Mouse (Mus musculus) testis, adult 2 months (tissue): ENCODE measurements around the gene Chl1. TPM values are rescaled to one million over a fixed set of nuclear protein-coding genes. Genes with fewer than 3 reads are reported as not detected.

Experiments used
- H3K27ac ChIP-seq: fragments of 200-500 bp; 2 replicates; pipeline ENCODE4 v1.5.1; 2012; ENCODE audit warnings: low read depth, low read length; ENCODE audit not compliant: control insufficient read depth, insufficient read depth
- H3K27me3 ChIP-seq: fragments of 200-500 bp; 2 replicates; pipeline ENCODE4 v1.6.1; 2012; ENCODE audit warnings: mild to moderate bottlenecking, low read length, moderate library complexity; ENCODE audit not compliant: control insufficient read depth, insufficient read depth
- H3K36me3 ChIP-seq: fragments of 200-500 bp; 2 replicates; pipeline ENCODE4 v1.6.1; 2012; ENCODE audit warnings: mild to moderate bottlenecking, low read length; ENCODE audit not compliant: control insufficient read depth, insufficient read depth
- H3K4me1 ChIP-seq: fragments of 200-500 bp; 2 replicates; pipeline ENCODE4 v1.6.1; 2012; ENCODE audit warnings: low read length; ENCODE audit not compliant: control insufficient read depth, insufficient read depth
- H3K4me3 ChIP-seq: fragments of 200-500 bp; 2 replicates; pipeline ENCODE4 v1.5.1; 2012; ENCODE audit warnings: low read depth, mild to moderate bottlenecking, low read length, moderate library complexity, mixed read lengths; ENCODE audit not compliant: control insufficient read depth
- CTCF ChIP-seq: fragments of 200-500 bp; IDR thresholded peaks from 2 replicates; pipeline ENCODE4 v1.5.1; 2012; ENCODE audit warnings: low read depth, mild to moderate bottlenecking, inconsistent platforms, low read length, moderate library complexity; ENCODE audit not compliant: control insufficient read depth, insufficient read depth, insufficient replicate concordance
- POLR2A ChIP-seq: fragments of 200-500 bp; IDR thresholded peaks from 2 replicates; pipeline ENCODE4 v1.6.1; 2012; ENCODE audit warnings: low read depth, mild to moderate bottlenecking, inconsistent platforms, low read length, moderate library complexity; ENCODE audit not compliant: control insufficient read depth
- polyA plus RNA-seq: library from polyadenylated mRNA; depleted of rRNA; stranded (reverse); fragments of >200 nt; gene quantifications from 2 replicates; pipeline ENCODE4 v1.2.3, GENCODE M21; 2012

The Chl1 gene
- polyA plus RNA-seq, 1 experiment: 192 TPM

DNA sequence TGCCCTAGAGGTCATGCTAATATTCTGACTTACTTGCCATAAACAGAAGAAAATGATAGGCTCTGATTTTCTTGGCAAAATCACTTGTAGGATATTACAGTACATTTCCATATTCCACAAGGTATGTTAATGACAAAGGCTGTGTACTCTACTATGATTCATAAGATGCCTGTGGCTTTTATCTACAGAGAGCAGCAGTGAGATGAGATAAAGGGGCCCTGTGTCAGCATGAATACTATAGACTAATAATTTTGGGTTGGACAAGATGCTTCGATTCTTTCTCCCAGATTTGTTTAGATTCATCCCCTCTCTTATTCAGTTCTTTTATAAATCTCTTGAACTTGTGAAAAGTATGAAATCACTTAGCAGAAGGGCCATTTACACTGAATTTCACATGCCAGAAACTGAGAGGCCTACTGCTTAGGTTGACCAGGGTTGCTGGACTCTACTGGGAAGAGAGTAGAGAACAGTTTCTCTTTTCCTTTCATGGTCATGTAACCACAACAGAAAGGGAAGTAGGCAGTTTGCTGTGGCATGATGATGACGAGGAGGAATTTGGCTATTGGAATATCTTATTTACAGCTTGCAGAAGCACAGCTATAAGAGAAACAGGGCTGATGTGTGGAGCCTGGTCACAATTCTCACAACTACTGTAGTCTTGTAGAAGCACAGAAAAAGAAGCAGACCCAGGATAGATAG lies 15.1 kb downstream of the Chl1 start:
- no peak overlapping the region for H3K27ac ChIP-seq
- TF ChIP-seq CTCF: no peak
- no peak for TF ChIP-seq POLR2A
- no peaks in the 10 kb centered on the region for H3K27me3 ChIP-seq
- H3K4me3 ChIP-seq: no peak overlapping the region
- no peaks in the 10 kb centered on the region for H3K36me3 ChIP-seq
- H3K4me1 ChIP-seq: no peaks in the 10 kb centered on the region

GRCm38 (mm10) chr6:103526945-103527777 lies 16.8 kb downstream of the Chl1 start:
- Histone ChIP-seq H3K27me3 (no peaks in the 10 kb centered on the region), H3K4me1 (no peaks in the 10 kb centered on the region)

DNA sequence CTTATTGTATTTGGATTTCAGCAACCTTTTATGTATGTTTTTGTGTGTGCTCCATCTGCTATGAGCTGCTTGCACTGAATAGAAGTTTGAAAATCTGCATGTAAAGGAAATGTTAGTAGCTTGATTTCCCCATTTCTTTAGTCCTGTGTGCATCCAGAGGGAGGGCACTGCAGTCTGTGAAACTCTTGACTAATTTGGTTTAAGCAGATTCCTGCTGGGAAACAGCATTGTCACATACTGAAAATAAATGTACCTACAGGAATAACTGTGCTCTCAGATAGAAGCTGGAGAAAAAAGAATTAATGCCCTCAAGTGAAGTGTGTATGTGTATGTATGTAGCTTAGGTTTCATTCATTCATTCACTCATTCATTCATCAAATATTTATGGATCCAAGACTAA lies 22.7 kb downstream of the Chl1 start:
- TF ChIP-seq CTCF: no peak
- TF ChIP-seq POLR2A: no peak
- Histone ChIP-seq H3K4me1 (no peaks in the 10 kb centered on the region), H3K36me3 (no peaks in the 10 kb centered on the region)

More at GRCm38 (mm10) chr6:103526945-103527777, 16.8 kb downstream of the Chl1 start:
- Histone ChIP-seq H3K36me3 (no peaks in the 10 kb centered on the region), H3K27ac (no peak overlapping the region), H3K4me3 (no peak overlapping the region)
- TF ChIP-seq CTCF: no peak
- TF ChIP-seq POLR2A: no peak

GRCm38 (mm10) chr6:103534027-103534426 lies 23.6 kb downstream of the Chl1 start:
- Histone ChIP-seq H3K27ac (no peak overlapping the region), H3K4me3 (no peak overlapping the region), H3K4me1 (no peaks in the 10 kb centered on the region), H3K27me3 (no peaks in the 10 kb centered on the region), H3K36me3 (no peaks in the 10 kb centered on the region)
- TF ChIP-seq POLR2A (no peak), CTCF (no peak)

More for the DNA sequence above, 22.7 kb downstream of the Chl1 start:
- H3K4me3 ChIP-seq: no peak overlapping the region
- H3K27me3 ChIP-seq: no peaks in the 10 kb centered on the region
- no peak overlapping the region for H3K27ac ChIP-seq

DNA sequence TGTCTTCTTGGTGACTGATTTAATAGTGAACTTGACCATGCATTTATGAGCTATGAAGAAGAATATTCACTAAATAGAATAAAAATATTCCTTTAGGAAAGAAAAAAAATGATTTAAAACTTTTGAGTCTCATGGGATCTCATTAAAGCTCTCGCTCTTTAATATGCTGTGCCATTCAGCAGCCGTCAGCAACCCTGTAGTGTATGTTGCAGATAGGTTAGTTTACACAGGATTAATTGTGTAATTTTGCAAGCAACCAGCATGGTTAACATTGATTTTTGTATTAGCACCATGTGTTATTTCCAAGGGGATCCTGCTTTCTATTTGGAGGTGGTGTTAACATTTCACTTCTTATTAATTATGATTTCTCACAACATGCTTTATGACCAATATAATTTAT lies 32.2 kb downstream of the Chl1 start:
- no peak overlapping the region for H3K4me3 ChIP-seq

GRCm38 (mm10) chr6:103543753-103544152 lies 33.4 kb downstream of the Chl1 start:
- no peaks in the 10 kb centered on the region for H3K27me3 ChIP-seq
- H3K27ac ChIP-seq: no peak overlapping the region
- no peaks in the 10 kb centered on the region for H3K4me1 ChIP-seq
- H3K4me3 ChIP-seq: no peak overlapping the region
- H3K36me3 ChIP-seq: no peaks in the 10 kb centered on the region
- no peak for TF ChIP-seq CTCF

More for the DNA sequence above, 32.2 kb downstream of the Chl1 start:
- Histone ChIP-seq H3K27ac (no peak overlapping the region), H3K27me3 (no peaks in the 10 kb centered on the region), H3K4me1 (no peaks in the 10 kb centered on the region), H3K36me3 (no peaks in the 10 kb centered on the region)
- no peak for TF ChIP-seq POLR2A
- TF ChIP-seq CTCF: no peak

DNA sequence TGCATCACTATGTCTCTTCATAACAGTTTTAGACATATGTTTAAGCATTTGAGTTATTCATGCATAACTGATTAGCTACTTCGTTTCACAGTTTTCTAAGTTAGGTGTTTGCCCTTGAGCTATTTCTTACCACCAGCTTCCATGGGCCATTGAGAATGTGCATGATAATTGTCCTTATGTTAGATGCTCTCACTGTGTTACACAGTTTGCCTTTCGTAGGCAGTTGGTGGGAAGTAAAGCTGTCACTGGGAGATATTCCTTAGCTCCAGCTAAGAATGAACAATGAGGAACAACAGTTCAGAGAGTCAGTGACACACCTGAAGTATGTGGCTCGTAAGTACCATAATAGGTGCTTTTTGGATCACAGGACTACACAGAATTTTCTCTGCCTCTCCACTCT lies 35.9 kb downstream of the Chl1 start:
- Histone ChIP-seq H3K4me1 (no peaks in the 10 kb centered on the region), H3K27ac (no peak overlapping the region), H3K27me3 (no peaks in the 10 kb centered on the region), H3K36me3 (no peaks in the 10 kb centered on the region), H3K4me3 (no peak overlapping the region)
- TF ChIP-seq CTCF (no peak), POLR2A (no peak)
